Mouse (Mus musculus): ENCODE data around the gene 2310039H08Rik. TPM values are rescaled to one million over a fixed set of nuclear protein-coding genes. Genes with fewer than 3 reads are reported as not detected.

The 2310039H08Rik gene
- polyA plus RNA-seq, 1 experiment from 2014 or later: 124 TPM

DNA sequence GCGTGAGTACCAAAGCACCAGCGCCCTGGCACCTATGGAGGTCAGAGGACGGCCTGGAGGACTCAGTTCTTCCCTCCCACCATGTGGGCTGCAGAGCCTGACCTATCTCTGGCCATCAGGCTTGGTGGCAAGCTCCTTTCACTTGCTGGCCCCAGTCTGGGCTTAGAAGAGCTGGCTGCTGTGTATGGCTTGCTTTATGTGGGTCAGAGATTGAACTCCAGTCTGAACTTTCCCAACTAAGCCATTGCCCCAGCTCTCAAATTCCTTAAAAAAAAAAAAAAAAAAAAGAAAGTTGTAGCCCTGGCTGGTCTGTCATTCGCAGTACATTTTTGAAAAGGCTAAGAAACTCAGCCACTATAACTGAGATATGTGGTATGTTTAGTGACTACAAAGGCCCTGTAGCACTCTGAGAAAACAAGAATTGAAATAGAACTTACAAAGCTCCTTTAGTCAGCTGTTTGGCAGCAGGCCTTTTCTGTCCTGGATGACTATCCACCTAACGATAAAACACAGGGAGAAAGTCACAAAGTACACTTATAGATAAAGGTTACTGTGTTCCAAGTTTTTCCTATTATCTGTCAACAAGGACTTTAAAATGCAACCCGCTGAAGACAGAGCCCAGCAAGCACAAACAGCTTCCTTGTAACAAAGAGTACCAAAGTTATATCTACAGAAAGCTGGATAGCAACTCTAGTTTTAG, 36.8 kb downstream of the 2310039H08Rik start:
- ATAC-seq: no peak
- Histone ChIP-seq H3K27ac (ENCODE audit: low read depth, low read length) (peak overlapping the region; percentile 35; the same call in 1 of the 2 replicates), H3K4me2 (replicated peaks; ENCODE audit: low read depth) (no peak overlapping the region), H3K4me1 (replicated peaks; ENCODE audit: control insufficient read depth, insufficient read depth, low read length) (no peaks in the 10 kb centered on the region), H3K9me3 (ENCODE audit: control insufficient read depth) (no peaks in the 10 kb centered on the region), H3K27me3 (replicated peaks; ENCODE audit: control insufficient read depth, insufficient read depth, low read length) (no peaks in the 10 kb centered on the region), H3K4me3 (ENCODE audit: low read depth, low read length) (no peak overlapping the region), H3K36me3 (ENCODE audit: control insufficient read depth, insufficient read depth) (peaks cover 56% of the 10 kb centered on the region), H3K9ac (ENCODE audit: low read depth, low read length) (no peak overlapping the region)
- 76% methylated on average over 6 of the region's 6 CpGs for WGBS
- TF ChIP-seq CTCF (IDR thresholded peaks at IDR 0.05; ENCODE audit: low read depth): no peak

DNA sequence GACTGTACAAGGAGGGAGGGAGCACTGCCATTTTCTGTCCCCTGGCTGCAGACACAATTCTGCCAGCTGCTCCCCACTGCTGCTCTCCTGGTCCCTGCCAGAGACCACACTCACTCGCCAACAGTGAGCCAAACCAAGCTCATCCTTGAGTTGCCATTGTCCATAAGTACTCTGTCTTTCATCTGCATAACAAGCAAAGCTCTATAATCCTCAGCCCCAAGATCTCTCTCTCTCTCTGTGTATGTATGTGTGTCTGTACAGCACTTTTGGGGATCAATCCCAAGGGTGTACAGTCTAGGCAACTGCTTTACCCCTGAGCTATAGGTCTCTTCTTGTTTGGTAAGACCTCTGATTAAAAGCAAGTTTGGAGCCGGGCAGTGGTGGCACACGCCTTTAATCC, 38.2 kb downstream of the 2310039H08Rik start:
- Histone ChIP-seq H3K4me1 (replicated peaks; ENCODE audit: control insufficient read depth, insufficient read depth, low read length) (no peaks in the 10 kb centered on the region), H3K9ac (ENCODE audit: low read depth, low read length) (no peak overlapping the region), H3K27me3 (replicated peaks; ENCODE audit: control insufficient read depth, insufficient read depth, low read length) (no peaks in the 10 kb centered on the region), H3K27ac (ENCODE audit: low read depth, low read length) (no peak overlapping the region), H3K4me2 (replicated peaks; ENCODE audit: low read depth) (no peak overlapping the region), H3K9me3 (ENCODE audit: control insufficient read depth) (no peaks in the 10 kb centered on the region), H3K36me3 (ENCODE audit: control insufficient read depth, insufficient read depth) (peaks cover 56% of the 10 kb centered on the region), H3K4me3 (ENCODE audit: low read depth, low read length) (no peak overlapping the region)
- WGBS: 94% methylated on average over 3 of the region's 3 CpGs
- TF ChIP-seq CTCF (IDR thresholded peaks at IDR 0.05; ENCODE audit: low read depth): no peak
- no peak for ATAC-seq

DNA sequence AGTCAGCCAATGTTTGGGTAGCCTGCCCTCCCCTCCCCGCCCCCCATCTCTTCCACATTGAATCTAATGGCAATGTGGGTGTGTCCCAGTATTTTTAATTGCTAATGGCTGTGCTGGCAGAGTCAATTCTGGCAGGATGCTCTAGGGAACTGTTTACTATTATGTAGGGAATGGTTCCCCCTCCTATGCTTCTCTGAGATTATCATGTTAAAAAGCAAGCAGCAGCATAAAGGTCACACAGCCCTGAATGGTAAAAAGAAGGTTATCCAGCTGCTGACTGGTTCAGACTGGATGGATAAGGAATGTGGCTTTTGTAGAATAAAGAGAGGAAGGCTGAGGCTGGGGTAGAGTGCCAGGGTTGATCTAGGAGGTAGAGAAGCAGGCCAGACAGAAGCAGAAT, 40.0 kb downstream of the 2310039H08Rik start:
- no peak overlapping the region for H3K27ac ChIP-seq (ENCODE audit: low read depth, low read length)
- 93% methylated on average over 1 of the region's 1 CpGs for WGBS
- H3K9ac ChIP-seq (ENCODE audit: low read depth, low read length): no peak overlapping the region
- no peak for ATAC-seq
- H3K4me3 ChIP-seq (ENCODE audit: low read depth, low read length): no peak overlapping the region
- no peaks in the 10 kb centered on the region for H3K27me3 ChIP-seq (replicated peaks; ENCODE audit: control insufficient read depth, insufficient read depth, low read length)
- H3K9me3 ChIP-seq (ENCODE audit: control insufficient read depth): no peaks in the 10 kb centered on the region
- H3K36me3 ChIP-seq (ENCODE audit: control insufficient read depth, insufficient read depth): peaks cover 43% of the 10 kb centered on the region
- no peaks in the 10 kb centered on the region for H3K4me1 ChIP-seq (replicated peaks; ENCODE audit: control insufficient read depth, insufficient read depth, low read length)
- no peak overlapping the region for H3K4me2 ChIP-seq (replicated peaks; ENCODE audit: low read depth)
- TF ChIP-seq CTCF (IDR thresholded peaks at IDR 0.05; ENCODE audit: low read depth): no peak

DNA sequence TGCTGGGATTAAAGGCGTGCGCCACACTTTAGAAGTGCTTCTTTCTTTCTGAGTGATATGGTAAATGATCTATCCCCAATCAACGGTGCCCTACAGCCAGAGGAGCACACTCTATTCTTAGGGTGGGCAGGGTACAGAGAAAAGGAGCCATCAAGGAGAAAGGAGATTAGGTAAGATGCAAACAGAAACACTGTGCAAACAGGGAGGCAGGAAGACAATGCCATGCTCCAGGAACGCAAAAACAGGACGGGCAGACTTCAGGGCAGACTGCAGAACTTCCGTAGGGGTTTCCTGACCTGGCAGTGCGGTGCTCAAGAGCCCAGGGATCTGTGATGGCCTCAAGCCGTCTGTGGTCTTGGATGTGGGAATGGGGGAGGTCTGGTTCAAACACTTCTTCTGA, 41.2 kb downstream of the 2310039H08Rik start:
- Histone ChIP-seq H3K36me3 (ENCODE audit: control insufficient read depth, insufficient read depth) (peaks cover 32% of the 10 kb centered on the region), H3K4me2 (replicated peaks; ENCODE audit: low read depth) (no peak overlapping the region), H3K4me3 (ENCODE audit: low read depth, low read length) (no peak overlapping the region), H3K4me1 (replicated peaks; ENCODE audit: control insufficient read depth, insufficient read depth, low read length) (no peaks in the 10 kb centered on the region), H3K27ac (ENCODE audit: low read depth, low read length) (no peak overlapping the region), H3K9me3 (ENCODE audit: control insufficient read depth) (no peaks in the 10 kb centered on the region), H3K27me3 (replicated peaks; ENCODE audit: control insufficient read depth, insufficient read depth, low read length) (no peaks in the 10 kb centered on the region), H3K9ac (ENCODE audit: low read depth, low read length) (no peak overlapping the region)
- 75% methylated on average over 8 of the region's 8 CpGs for WGBS
- no peak for TF ChIP-seq CTCF (IDR thresholded peaks at IDR 0.05; ENCODE audit: low read depth)
- ATAC-seq: no peak

DNA sequence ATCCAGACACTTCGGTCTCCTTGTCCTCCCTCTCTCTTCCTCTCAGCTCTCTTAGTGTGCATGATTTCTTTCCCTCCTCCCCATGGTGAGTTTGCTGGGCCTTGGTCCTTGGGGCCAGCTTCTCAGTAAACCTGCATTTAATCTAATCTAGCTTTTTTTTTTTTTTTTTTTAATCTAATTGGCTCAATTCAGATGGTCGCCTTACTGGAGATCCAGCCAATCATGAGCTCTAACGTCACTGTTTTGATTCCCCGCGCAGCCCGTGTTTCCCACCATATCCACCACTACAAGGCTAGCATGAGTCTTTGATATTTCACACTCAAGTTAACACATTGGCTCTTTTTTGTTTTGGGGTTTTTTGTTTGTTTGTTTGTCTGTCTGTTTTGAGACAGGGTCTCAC, 42.1 kb downstream of the 2310039H08Rik start:
- H3K27ac ChIP-seq (ENCODE audit: low read depth, low read length): no peak overlapping the region
- no peak for TF ChIP-seq CTCF (IDR thresholded peaks at IDR 0.05; ENCODE audit: low read depth)
- no peaks in the 10 kb centered on the region for H3K4me1 ChIP-seq (replicated peaks; ENCODE audit: control insufficient read depth, insufficient read depth, low read length)
- no peak overlapping the region for H3K9ac ChIP-seq (ENCODE audit: low read depth, low read length)
- peaks cover 27% of the 10 kb centered on the region for H3K36me3 ChIP-seq (ENCODE audit: control insufficient read depth, insufficient read depth)
- no peak overlapping the region for H3K4me3 ChIP-seq (ENCODE audit: low read depth, low read length)
- WGBS: 92% methylated on average over 6 of the region's 6 CpGs
- H3K9me3 ChIP-seq (ENCODE audit: control insufficient read depth): no peaks in the 10 kb centered on the region
- H3K27me3 ChIP-seq (replicated peaks; ENCODE audit: control insufficient read depth, insufficient read depth, low read length): no peaks in the 10 kb centered on the region
- no peak for ATAC-seq
- no peak overlapping the region for H3K4me2 ChIP-seq (replicated peaks; ENCODE audit: low read depth)

DNA sequence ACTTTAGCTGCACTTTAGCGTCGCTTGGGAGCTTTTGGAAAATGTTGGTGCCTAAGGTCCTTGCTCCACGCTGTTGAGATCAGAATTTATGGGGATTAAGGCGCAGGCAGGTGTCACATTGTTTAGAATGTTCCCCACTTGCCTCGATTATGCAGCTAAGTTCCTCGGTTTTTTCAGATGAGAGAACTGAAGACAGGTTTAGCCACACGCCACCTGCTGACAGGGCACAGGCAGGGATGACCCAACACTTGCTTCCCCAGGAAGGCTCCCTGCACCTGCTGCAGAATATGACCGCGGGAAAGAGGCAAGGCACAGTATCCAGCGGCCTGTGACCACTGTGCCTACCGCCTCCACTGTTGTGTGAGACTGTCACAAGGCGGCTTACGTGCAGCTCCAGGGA, 43.9 kb downstream of the 2310039H08Rik start:
- TF ChIP-seq CTCF (IDR thresholded peaks at IDR 0.05; ENCODE audit: low read depth): no peak
- Histone ChIP-seq H3K27me3 (replicated peaks; ENCODE audit: control insufficient read depth, insufficient read depth, low read length) (no peaks in the 10 kb centered on the region), H3K9me3 (ENCODE audit: control insufficient read depth) (no peaks in the 10 kb centered on the region), H3K9ac (ENCODE audit: low read depth, low read length) (no peak overlapping the region), H3K4me2 (replicated peaks; ENCODE audit: low read depth) (no peak overlapping the region), H3K4me1 (replicated peaks; ENCODE audit: control insufficient read depth, insufficient read depth, low read length) (no peaks in the 10 kb centered on the region), H3K36me3 (ENCODE audit: control insufficient read depth, insufficient read depth) (peaks cover 26% of the 10 kb centered on the region), H3K27ac (ENCODE audit: low read depth, low read length) (no peak overlapping the region), H3K4me3 (ENCODE audit: low read depth, low read length) (no peak overlapping the region)
- WGBS: 83% methylated on average over 13 of the region's 13 CpGs
- ATAC-seq: no peak
